Mouse (Mus musculus) intestine, embryonic 14.5 days (tissue): ENCODE measurements at regions not wholly inside any gene's neighbourhood (a gene's known extent, or its start where the extent isn't known, plus 50 kb on each side); places are given as distances from the start of the nearest gene placed in this dataset.

Experiments
- ATAC-seq: fragments of 200-750 bp; cut with Nextera tagmentation; replicated peaks from 2 replicates; pipeline ENCODE4 v1.8.0; 2017; ENCODE audit warnings: low read depth, moderate number of reproducible peaks, moderate TSS enrichment, moderate library complexity; ENCODE audit not compliant: low FRiP score, low TSS enrichment
- DNase-seq: peaks from one replicate; pipeline ENCODE4 v3.0.0-alpha.2; 2018; ENCODE audit warnings: low spot score
- H3K27ac ChIP-seq: fragments of 300-500 bp; sonication (generic); 2 replicates; pipeline ENCODE4 v1.5.1; 2014; ENCODE audit warnings: low read depth, mild to moderate bottlenecking, control low read depth
- H3K27me3 ChIP-seq: fragments of 300-500 bp; sonication (generic); replicated peaks from 2 replicates; pipeline ENCODE4 v1.6.1; 2014; ENCODE audit warnings: low read length, control low read depth; ENCODE audit not compliant: control insufficient read depth, insufficient read depth
- H3K36me3 ChIP-seq: fragments of 300-500 bp; sonication (generic); 2 replicates; pipeline ENCODE4 v1.6.1; 2014; ENCODE audit warnings: low read length, control low read depth; ENCODE audit not compliant: control insufficient read depth, insufficient read depth
- H3K4me1 ChIP-seq: fragments of 300-500 bp; sonication (generic); replicated peaks from 2 replicates; pipeline ENCODE4 v1.6.1; 2014; ENCODE audit warnings: low read length, control low read depth, mixed read lengths; ENCODE audit not compliant: control insufficient read depth, insufficient read depth
- H3K4me2 ChIP-seq: fragments of 300-500 bp; sonication (generic); 2 replicates; pipeline ENCODE4 v1.6.1; 2014; ENCODE audit warnings: low read length
- H3K4me3 ChIP-seq: fragments of 300-500 bp; sonication (generic); 2 replicates; pipeline ENCODE4 v1.5.1; 2014; ENCODE audit warnings: low read depth, low read length, control low read depth, mixed read lengths
- H3K9ac ChIP-seq: fragments of 300-500 bp; sonication (generic); 2 replicates; pipeline ENCODE4 v1.6.1; 2014; ENCODE audit warnings: mild to moderate bottlenecking, low read length
- H3K9me3 ChIP-seq: fragments of 300-500 bp; sonication (generic); 2 replicates; pipeline ENCODE4 v1.6.1; 2016; ENCODE audit warnings: low read length, control low read depth; ENCODE audit not compliant: control insufficient read depth
- WGBS: fragments of 180-500 bp; shearing (Covaris S2); extraction: QIAGEN DNeasy Blood & Tissue Kit; methylation state at CpG from one replicate; pipeline ENCODE4 v1.1.7; 2014; 5-methylcytosine and 5-hydroxymethylcytosine counted together

- DNase-seq = no peak
- H3K9ac ChIP-seq = no peak overlapping the region
- H3K4me3 ChIP-seq = no peak overlapping the region
- no peak overlapping the region for H3K27ac ChIP-seq
- no peaks in the 10 kb centered on the region for H3K36me3 ChIP-seq
- no peaks in the 10 kb centered on the region for H3K4me1 ChIP-seq
- H3K9me3 ChIP-seq = no peaks in the 10 kb centered on the region
- WGBS = 58% methylated on average over 1 of the region's 1 CpGs
- no peak for ATAC-seq
- H3K4me2 ChIP-seq = no peak overlapping the region
- no peaks in the 10 kb centered on the region for H3K27me3 ChIP-seq
Observed at GRCm38 (mm10) chr8:6227901-6228300, 1122.8 kb upstream of the Slc10a2 start.

- no peak overlapping the region for H3K4me3 ChIP-seq
- H3K4me1 ChIP-seq = no peaks in the 10 kb centered on the region
- H3K4me2 ChIP-seq = no peak overlapping the region
- no peaks in the 10 kb centered on the region for H3K9me3 ChIP-seq
- ATAC-seq (no peak), DNase-seq (no peak)
- no peak overlapping the region for H3K9ac ChIP-seq
- WGBS = 67% methylated on average over 1 of the region's 1 CpGs
- no peak overlapping the region for H3K27ac ChIP-seq
- no peaks in the 10 kb centered on the region for H3K27me3 ChIP-seq
- no peaks in the 10 kb centered on the region for H3K36me3 ChIP-seq
Observed at GRCm38 (mm10) chr8:6225194-6225593, 1120.0 kb upstream of the Slc10a2 start.

- 53% methylated on average over 2 of the region's 2 CpGs for WGBS
- no peaks in the 10 kb centered on the region for H3K9me3 ChIP-seq
- DNase-seq (no peak), ATAC-seq (no peak)
- no peak overlapping the region for H3K27ac ChIP-seq
- no peaks in the 10 kb centered on the region for H3K27me3 ChIP-seq
- no peak overlapping the region for H3K9ac ChIP-seq
- H3K4me2 ChIP-seq = no peak overlapping the region
- H3K36me3 ChIP-seq = no peaks in the 10 kb centered on the region
- no peak overlapping the region for H3K4me3 ChIP-seq
- no peaks in the 10 kb centered on the region for H3K4me1 ChIP-seq
Observed at GRCm38 (mm10) chr8:6207617-6208349, 1102.6 kb upstream of the Slc10a2 start.

- Histone ChIP-seq H3K27me3 (no peaks in the 10 kb centered on the region), H3K4me2 (no peak overlapping the region), H3K4me1 (no peaks in the 10 kb centered on the region), H3K9ac (no peak overlapping the region), H3K27ac (no peak overlapping the region), H3K4me3 (no peak overlapping the region), H3K36me3 (no peaks in the 10 kb centered on the region), H3K9me3 (no peaks in the 10 kb centered on the region)
- DNase-seq (no peak), ATAC-seq (no peak)
- WGBS = 71% methylated on average over 3 of the region's 3 CpGs
Observed at GRCm38 (mm10) chr8:6204051-6204745, 1099.0 kb upstream of the Slc10a2 start.

- Histone ChIP-seq H3K27ac (no peak overlapping the region), H3K4me3 (no peak overlapping the region), H3K36me3 (no peaks in the 10 kb centered on the region), H3K9ac (no peak overlapping the region), H3K4me2 (no peak overlapping the region), H3K9me3 (no peaks in the 10 kb centered on the region), H3K4me1 (no peaks in the 10 kb centered on the region), H3K27me3 (no peaks in the 10 kb centered on the region)
- 89% methylated on average over 2 of the region's 2 CpGs for WGBS
- ATAC-seq (no peak), DNase-seq (no peak)
Observed at GRCm38 (mm10) chr8:6191431-6191830, 1086.3 kb upstream of the Slc10a2 start.

GRCm38 (mm10) chr8:6188422-6188821, 1083.3 kb upstream of the Slc10a2 start:
- ATAC-seq (no peak), DNase-seq (no peak)
- Histone ChIP-seq H3K9ac (no peak overlapping the region), H3K4me3 (no peak overlapping the region), H3K4me1 (no peaks in the 10 kb centered on the region), H3K9me3 (no peaks in the 10 kb centered on the region), H3K36me3 (no peaks in the 10 kb centered on the region), H3K27me3 (no peaks in the 10 kb centered on the region), H3K27ac (no peak overlapping the region), H3K4me2 (no peak overlapping the region)
- 38% methylated on average over 2 of the region's 2 CpGs for WGBS

GRCm38 (mm10) chr8:6186561-6186960, 1081.4 kb upstream of the Slc10a2 start:
- Histone ChIP-seq H3K27ac (no peak overlapping the region), H3K27me3 (no peaks in the 10 kb centered on the region), H3K9ac (no peak overlapping the region), H3K4me2 (no peak overlapping the region), H3K36me3 (no peaks in the 10 kb centered on the region), H3K4me3 (no peak overlapping the region), H3K9me3 (no peaks in the 10 kb centered on the region), H3K4me1 (no peaks in the 10 kb centered on the region)
- no peak for DNase-seq
- 55% methylated on average over 1 of the region's 1 CpGs for WGBS
- no peak for ATAC-seq

GRCm38 (mm10) chr8:6179602-6180001, 1074.5 kb upstream of the Slc10a2 start:
- no peak overlapping the region for H3K27ac ChIP-seq
- H3K4me3 ChIP-seq = no peak overlapping the region
- no peak overlapping the region for H3K4me2 ChIP-seq
- ATAC-seq (no peak), DNase-seq (no peak)
- H3K9ac ChIP-seq = no peak overlapping the region
- H3K36me3 ChIP-seq = no peaks in the 10 kb centered on the region
- no peaks in the 10 kb centered on the region for H3K4me1 ChIP-seq
- WGBS = 77% methylated on average over 3 of the region's 3 CpGs
- H3K9me3 ChIP-seq = no peaks in the 10 kb centered on the region
- H3K27me3 ChIP-seq = no peaks in the 10 kb centered on the region

GRCm38 (mm10) chr8:6166433-6166832, 1061.3 kb upstream of the Slc10a2 start:
- ATAC-seq = no peak
- H3K9me3 ChIP-seq = no peaks in the 10 kb centered on the region
- H3K27ac ChIP-seq = no peak overlapping the region
- H3K4me2 ChIP-seq = no peak overlapping the region
- H3K9ac ChIP-seq = no peak overlapping the region
- no peaks in the 10 kb centered on the region for H3K4me1 ChIP-seq
- no peaks in the 10 kb centered on the region for H3K27me3 ChIP-seq
- DNase-seq = no peak
- no peaks in the 10 kb centered on the region for H3K36me3 ChIP-seq
- H3K4me3 ChIP-seq = no peak overlapping the region
